Mouse (Mus musculus) spleen, adult 18-20 months (tissue): ENCODE data around the gene Melk.

Source experiments
- DNase-seq, 2 experiments: peaks; one replicate each; pipeline ENCODE4 v3.0.0; 2022; ENCODE audit warnings: mixed read lengths in 2 of 2

Gene Melk

DNA sequence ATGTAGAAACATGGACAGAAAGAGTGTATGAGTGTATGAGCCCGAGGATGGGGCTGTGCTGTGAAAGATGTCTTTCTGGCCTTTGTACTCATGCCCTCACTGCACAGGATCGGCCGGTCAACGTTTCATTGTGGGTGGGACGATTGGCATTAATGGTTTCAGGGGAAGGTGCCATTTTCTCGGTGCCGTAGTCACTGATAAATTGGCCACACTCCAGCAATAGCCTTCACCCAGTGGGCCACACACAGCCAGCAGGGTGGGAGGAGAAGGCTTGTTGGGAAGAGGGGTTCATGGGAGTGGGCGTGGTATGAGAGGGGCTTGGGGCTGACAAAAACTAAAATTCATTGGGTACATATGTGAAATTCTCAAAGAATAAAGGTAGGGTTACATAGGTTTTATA, 34.3 kb downstream of the Melk start:
- DNase-seq: no peak

DNA sequence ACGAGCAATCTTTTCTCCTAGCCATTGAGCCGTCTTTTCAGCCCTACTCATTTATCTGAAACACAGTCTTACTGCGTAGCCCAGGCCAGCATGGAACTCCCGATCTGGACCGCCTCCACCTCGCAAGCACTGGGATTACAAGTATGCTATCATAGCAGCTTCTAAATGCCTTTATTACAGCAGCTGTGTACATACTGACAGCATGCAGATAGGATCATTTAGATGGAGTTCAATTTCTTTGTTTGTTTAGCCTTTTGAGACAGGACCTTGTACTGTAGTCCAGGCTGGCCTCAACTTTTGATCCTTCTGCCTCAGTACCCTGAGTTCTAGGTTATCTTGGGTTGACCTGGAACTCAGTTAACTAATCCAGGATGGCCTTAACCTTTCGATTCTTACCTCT, 61.0 kb downstream of the Melk start:
- no peak for DNase-seq

GRCm38 (mm10) chr4:44363434-44364013, 62.8 kb downstream of the Melk start:
- no peak for DNase-seq

DNA sequence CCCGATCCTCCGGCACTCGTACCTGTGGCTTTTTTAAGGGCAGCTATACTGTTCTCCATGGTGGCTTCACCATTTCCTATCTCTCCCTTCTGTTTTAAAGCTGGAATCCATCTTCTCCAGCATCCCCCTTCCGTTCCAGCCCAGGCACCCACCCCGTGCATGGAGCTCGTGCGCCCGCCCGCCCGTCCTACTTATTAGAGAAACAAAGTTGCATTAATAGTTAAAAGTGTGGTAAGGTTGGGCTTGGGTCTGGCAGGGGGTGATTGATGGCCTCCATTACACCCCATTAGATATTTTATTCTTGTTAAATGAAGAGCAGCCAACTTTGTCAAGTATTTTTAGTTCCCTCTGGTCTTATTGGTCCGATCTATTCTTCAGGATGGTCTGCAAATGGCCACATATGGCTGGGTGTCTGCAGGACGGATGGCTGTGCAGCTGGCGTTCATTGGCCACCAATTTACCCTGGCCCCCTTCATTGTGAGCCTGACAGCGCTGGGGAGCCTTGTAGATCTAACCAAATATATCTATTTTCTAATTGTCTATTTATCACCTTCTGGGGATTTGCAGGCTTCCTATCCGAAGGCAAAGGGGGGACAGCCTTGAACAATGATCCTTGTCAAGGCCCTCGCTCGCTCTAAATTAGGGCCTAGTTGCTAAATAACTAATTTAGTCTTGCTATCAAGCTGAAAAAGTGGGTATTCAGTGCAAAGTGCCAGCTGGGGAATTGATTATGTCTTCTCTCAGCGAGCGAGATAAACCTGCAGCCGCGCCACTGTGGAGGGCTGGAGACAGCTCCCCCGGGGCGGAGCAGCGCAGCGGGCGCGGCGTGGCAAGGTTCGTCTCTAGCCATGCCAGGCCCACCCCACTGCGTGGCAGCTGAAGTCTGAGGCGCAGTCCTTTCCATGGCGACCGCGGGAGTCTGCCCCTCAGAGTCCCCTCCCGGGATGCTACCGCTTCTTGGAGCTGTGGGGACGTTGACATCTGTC, 91.8 kb downstream of the Melk start:
- DNase-seq: no peak

DNA sequence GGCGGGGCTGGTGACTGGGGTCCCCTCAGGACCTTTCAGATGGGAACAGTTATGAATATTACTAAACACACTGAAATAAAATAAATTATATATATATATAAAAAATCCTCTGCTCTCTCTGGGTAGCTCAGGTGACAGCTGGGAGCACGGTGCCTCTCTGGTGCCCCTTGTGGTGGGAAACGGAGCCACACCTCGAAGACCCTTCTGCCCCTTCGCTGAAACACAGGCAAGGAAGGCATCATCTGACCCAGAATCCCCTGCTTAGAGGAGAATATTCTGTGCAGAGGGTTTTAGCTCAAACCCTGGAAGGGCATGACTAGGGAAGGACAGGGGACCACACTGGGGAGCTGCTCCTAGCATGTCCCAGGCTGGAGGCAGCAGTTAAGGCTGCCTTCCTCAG, 101.9 kb downstream of the Melk start:
- peak in 1 of 2 experiments; percentile 40 for DNase-seq

DNA sequence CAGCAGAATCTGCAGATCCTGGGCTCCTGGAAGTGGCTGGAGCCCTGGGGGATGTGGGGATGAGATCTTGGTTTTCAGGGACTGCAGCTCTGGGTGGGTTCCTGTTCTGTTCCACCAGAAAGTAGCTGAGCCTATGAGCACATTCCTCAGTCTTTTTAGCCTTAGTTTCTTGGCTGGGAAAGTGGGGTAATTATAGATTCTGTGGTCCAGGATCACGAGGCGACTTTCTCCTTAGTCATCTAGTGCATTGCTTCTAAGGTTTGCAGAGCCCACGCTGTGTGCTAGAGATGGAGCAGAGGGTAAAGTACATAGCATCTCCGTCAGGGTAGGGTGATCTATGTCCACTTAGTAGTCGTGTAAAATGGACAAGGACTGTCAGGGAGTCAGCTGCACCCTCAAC, 103.8 kb downstream of the Melk start:
- DNase-seq: no peak
